Mouse (Mus musculus) gastrocnemius, postnatal 14 days (tissue): ENCODE results near the gene C1qtnf3. TPM values are rescaled to one million over a fixed set of nuclear protein-coding genes. Genes with fewer than 3 reads are reported as not detected.
"Not testable (repeated sequence)": the region's sequence is repeated elsewhere in the genome, so short reads cannot be mapped to it uniquely, and the experiment has no call there.

Source experiments
- DNase-seq: peaks from one replicate; pipeline ENCODE4 v3.0.0; 2021; ENCODE audit warnings: mixed read lengths
- intact Hi-C: fragments of 180-260 bp; cut with DNase I; formaldehyde crosslinking; loops from one replicate; pipeline ENCODE4 v1.15.1; 2025; ENCODE audit warnings: low total_unique reads
- total RNA-seq, 2 experiments: library from RNA; stranded (reverse); gene quantifications; 2 replicates each; pipeline ENCODE4 v1.2.3; 2021

C1qtnf3 gene
- total RNA-seq, 2 experiments from 2014 or later, result 16.1 to 22.9 TPM

DNA sequence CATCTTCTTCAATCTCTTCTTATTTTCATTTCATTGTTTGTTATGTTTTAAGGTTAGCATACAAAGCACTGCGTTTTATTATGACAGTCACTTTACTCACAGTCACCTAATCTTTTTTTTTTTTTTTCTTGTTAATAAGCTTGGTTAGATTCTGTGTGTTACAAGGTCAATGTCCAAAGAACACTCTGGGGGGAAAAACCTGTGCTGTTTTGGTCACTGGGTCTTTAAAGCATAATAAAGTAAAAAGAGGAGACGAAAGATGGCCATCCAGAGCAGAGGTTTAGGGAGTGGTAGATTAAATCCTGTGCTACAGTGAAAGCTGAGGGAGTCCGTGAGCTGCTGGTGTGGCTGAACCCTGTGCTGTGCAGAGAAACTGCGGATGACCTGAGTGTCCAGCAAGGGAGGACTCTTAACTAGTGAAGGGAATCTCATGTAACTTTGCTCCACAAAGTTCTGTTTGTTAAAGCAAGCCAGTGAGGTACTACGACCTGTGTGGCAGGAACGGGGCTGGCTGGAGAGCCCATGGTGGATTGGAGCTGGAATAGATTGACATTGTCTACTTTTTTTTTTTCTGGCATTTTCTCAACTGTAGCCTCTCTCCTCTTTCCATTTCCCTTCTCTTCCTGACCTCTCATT, 2.4 kb downstream of the C1qtnf3 start:
- intact Hi-C loops, result no loop called here
- DNase-seq, result no peak

- DNase-seq, result no peak
- intact Hi-C loops, result no loop called here
Measured at GRCm38 (mm10) chr15:10955156-10955555, 3.0 kb downstream of the C1qtnf3 start.

GRCm38 (mm10) chr15:10956706-10957105, 4.6 kb downstream of the C1qtnf3 start:
- intact Hi-C loops, result no loop called here
- no peak for DNase-seq

DNA sequence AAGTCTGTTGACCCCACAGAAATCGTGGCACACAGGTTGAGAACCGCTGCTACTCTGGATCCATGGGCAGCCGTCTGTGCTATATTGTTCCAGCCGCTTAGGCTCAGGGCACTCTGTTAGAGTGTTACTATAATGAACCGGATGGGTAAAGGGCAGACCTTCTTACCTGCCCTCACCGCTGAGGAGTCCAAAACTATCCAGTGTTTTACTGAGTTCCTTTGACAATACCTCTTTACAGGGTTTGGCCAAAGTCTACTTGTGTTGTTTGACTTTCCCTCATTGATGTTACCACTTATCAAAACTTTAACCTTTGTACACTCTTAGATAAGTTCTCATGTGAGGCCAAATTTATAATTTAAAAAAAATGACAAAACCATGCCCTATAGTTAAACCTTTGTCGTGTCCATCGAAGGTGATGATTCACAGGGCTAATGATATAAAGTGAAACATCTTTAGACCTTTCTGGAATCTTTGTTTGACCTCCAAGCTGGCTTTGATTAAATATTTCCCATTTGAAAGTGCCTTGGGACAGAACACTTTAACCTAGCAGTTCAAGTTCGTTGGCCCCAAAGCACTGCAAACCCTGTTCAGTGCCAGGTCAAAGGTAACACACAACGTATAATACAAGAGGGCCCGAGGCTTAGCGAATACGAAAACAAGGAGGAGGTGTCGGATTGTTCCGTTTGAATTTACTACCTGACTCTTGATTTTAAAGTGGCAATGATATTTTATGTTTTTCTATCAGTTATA, 7.3 kb downstream of the C1qtnf3 start:
- intact Hi-C loops, result no loop called here
- DNase-seq, result no peak

GRCm38 (mm10) chr15:10960267-10960666, 8.1 kb downstream of the C1qtnf3 start:
- no peak for DNase-seq
- intact Hi-C loops, result no loop called here

DNA sequence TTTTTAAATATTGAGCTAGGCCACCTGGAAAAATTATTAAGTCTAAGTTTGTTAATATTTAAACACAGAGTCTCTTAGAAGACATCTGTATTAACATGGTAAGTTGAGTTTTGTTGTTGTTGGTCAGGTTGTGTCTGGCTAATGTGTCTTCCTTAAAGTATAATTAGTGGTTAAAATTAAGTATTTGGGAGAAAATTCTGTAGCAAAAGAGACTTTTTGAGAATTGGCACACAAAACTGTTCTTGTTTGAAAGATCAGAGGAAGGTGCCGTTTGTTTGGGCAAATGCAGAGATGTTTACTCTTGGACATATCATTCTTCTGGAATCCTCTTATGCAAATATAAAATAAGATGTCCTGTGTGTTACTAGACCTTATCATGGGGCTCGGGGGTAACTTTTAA, 10.5 kb downstream of the C1qtnf3 start:
- intact Hi-C loops, result no loop called here

DNA sequence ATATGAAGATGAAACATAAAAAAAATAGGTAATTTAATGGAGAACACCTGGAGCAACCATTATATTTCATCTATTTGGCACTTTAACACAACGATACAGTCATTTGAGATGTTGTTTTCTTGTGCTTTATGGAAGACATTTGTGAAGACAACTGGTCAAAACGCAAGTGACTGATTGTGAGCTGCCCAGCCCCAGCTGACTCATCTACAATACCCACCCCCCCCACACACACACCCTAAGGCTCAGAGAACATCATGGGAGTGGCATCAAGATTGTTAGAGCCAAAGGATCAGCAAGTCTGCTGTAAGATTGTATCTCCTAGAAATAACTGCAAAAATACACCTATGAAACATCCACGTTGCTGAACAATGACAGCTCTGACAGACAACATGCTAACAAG, 17.3 kb downstream of the C1qtnf3 start:
- intact Hi-C loops, result no loop called here
- no peak for DNase-seq

More for the DNA sequence above, 10.5 kb downstream of the C1qtnf3 start:
- DNase-seq, result no peak

DNA sequence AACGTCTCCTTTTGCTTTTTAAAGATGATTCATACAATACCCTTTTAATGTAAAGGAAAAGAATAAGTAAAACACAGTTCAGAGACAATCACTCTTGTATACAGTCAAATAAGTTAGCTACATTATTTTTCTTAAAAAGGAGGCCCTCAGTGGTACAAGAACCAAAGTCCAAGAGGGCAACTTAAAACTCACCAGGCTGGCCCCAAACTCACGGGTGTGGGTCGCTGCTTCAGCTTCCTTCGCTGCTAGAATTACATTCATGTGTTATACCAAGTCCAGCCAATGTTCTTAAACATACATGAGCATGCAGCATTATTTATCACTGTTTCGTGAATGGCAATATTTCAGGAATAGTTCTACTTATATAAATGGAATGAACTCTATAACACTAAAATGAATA, 18.6 kb downstream of the C1qtnf3 start:
- intact Hi-C loops, result no loop called here
- DNase-seq, result no peak

- intact Hi-C loops, result no loop called here
- no peak for DNase-seq
Measured at GRCm38 (mm10) chr15:10977151-10977550, 25.0 kb downstream of the C1qtnf3 start.

DNA sequence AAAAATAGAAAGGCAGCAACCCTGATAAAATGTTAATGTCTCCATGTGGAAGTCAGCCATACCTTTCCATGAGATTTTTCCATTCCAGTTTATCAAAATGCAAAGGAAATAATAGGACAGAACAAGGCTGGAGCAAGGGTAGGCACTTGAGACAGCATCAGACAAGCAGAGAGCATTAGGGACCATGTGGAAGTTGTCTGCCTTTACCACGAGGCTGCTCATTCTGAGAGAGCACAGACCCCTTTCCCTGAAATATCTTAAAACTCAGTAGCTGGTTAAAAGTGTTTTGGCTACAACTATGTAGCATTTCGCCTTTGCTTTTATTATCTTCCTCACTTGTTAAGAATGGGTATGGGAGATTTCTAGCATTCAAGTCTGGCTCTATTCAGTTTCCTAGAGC, 28.6 kb downstream of the C1qtnf3 start:
- intact Hi-C loops, result loop anchor here (10.0 kb wide), 1 partner anchor 56 kb away; no protein-coding TSS in a partner anchor
- DNase-seq, result no peak

DNA sequence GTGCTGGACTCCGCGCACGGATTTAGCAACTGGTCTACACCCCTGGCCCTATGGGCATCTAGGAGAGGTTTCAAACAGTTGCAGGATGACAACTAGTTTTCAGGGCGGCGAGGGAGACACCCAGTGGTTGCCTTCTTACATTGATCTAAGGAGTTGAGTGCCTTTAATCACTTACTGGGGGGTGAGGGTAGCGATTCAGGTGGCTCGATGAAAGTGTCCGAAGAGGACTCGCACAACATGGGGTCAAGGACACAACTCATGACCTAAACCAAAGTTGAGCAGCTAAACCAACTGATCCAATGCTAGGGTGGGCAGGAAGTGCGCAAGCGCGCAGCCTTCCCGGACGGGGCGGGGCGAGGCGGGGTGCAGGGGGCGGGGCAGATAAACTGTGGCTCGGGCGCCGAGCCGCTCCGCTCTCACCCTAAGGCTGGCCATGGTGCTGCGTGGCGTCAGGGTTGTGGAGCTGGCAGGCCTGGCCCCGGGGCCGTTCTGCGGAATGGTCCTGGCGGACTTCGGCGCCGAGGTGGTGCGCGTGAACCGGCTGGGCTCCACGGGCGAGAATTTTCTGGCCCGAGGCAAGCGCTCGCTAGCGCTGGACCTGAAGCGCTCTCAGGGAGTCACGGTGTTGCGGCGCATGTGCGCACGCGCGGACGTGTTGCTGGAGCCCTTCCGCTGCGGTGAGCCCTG, 29.4 kb downstream of the C1qtnf3 start, which contains the start of gene Amacr:
Gene Amacr (plus strand): TSS at position 380 of the 687 bp plus-strand sequence.
- intact Hi-C loops, result loop anchor here (10.0 kb wide), 1 partner anchor 57 kb away; no protein-coding TSS in a partner anchor
- DNase-seq, result peak; percentile 89

DNA sequence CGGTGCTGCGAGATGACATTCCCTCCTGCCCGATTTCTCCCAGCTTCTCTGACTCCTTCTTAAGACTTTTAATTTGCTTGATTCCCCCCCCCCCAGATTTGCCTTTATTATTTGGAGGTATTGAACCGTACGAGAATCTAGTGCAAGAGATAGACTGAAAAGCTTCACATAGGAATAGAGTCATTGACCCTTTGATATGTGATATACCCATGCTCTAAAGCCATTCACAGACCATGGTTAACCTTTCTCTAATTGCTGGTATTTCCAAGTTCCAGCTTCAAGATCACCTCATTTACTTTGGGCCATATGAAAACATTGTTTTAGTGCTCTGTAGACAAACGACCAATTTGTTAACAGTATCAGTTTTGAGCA, 29.9 kb downstream of the C1qtnf3 start:
- intact Hi-C loops, result loop anchor here (10.0 kb wide), 1 partner anchor 57 kb away; no protein-coding TSS in a partner anchor
- no peak for DNase-seq

DNA sequence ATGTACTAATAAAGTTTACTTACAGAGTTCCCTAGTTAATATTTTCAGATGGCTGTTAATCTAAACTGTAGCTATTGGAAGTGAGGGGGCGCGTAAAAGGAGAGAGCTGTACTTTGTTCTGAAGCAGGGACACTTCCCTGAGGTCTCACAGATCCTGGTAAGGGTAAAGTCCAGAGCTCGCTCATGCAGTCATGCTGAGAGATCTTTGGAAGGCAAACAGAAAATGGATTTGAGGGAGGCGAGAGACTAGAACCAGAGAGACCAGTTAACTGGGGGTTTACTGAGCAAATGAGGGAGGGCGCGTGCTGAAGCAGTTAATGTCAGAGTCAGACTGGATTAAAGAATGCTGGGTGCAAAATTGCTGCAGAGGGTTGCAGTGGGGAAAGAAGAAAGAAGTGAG, 33.6 kb downstream of the C1qtnf3 start:
- DNase-seq, result no peak
- intact Hi-C loops, result loop anchor here (10.0 kb wide), 1 partner anchor 61 kb away; no protein-coding TSS in a partner anchor

- not testable (repeated sequence) for DNase-seq
- intact Hi-C loops, result loop anchor here (10.0 kb wide), 1 partner anchor 62 kb away; no protein-coding TSS in a partner anchor
Measured at GRCm38 (mm10) chr15:10986477-10986876, 34.3 kb downstream of the C1qtnf3 start.

- no peak for DNase-seq
Measured at GRCm38 (mm10) chr15:10990411-10990810, 38.3 kb downstream of the C1qtnf3 start.

GRCm38 (mm10) chr15:10991566-10991965, 39.4 kb downstream of the C1qtnf3 start:
- intact Hi-C loops, result no loop called here

More at GRCm38 (mm10) chr15:10990411-10990810, 38.3 kb downstream of the C1qtnf3 start:
- intact Hi-C loops, result no loop called here

DNA sequence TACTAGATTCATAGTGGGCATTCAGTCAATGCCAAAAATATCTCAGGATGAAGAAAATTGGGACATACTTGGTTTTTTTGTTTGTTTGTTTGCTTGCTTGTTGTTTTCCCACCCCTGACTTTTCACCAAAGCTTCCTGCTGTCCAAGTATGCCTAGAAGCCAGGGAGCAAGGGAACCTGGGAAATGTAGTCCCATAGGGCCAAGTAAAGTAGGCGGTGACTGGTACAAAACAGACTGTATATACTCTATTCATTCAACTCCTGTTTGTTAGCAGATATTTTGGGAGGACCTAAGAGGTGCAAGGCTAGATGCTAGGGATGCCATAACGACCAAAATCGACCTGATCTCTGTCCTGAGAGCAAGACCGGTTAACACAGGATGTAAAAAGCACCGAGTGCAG, 47.7 kb downstream of the C1qtnf3 start:
- intact Hi-C loops, result no loop called here

More at GRCm38 (mm10) chr15:10991566-10991965, 39.4 kb downstream of the C1qtnf3 start:
- no peak for DNase-seq

DNA sequence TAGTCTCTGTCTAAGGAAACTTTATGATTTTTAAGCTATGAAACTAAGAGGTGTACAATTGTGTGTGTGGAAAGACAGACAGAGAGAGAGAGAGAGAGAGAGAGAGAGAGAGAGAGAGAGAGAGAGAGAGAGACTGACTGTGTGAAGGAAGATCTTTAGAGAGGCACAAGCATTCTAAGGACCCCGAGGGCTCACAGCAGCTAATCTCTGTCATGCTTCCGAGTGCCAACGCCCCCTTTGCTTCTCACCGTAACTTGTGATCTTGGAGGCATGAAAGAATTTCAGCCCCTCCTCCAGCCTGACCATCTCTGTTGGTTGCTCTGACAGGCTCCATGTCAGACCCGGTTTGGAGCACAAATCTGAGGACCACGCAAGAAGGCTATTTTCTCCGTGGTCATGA, 48.3 kb downstream of the C1qtnf3 start, which contains the start of gene Slc45a2:
Gene Slc45a2 (plus strand): TSS at position 301 of the 400 bp plus-strand sequence.
- DNase-seq, result no peak

More for the DNA sequence above, 47.7 kb downstream of the C1qtnf3 start:
- no peak for DNase-seq

GRCm38 (mm10) chr15:11003791-11004190, 51.7 kb downstream of the C1qtnf3 start:
- DNase-seq, result no peak
- intact Hi-C loops, result no loop called here

More for the DNA sequence above, 48.3 kb downstream of the C1qtnf3 start, which contains the start of gene Slc45a2:
- intact Hi-C loops, result no loop called here

GRCm38 (mm10) chr15:11004646-11005045, 52.5 kb downstream of the C1qtnf3 start:
- intact Hi-C loops, result no loop called here
- no peak for DNase-seq
